8 mouse cellular contexts compared by ENCODE assay signal in the genomic region with DNA sequence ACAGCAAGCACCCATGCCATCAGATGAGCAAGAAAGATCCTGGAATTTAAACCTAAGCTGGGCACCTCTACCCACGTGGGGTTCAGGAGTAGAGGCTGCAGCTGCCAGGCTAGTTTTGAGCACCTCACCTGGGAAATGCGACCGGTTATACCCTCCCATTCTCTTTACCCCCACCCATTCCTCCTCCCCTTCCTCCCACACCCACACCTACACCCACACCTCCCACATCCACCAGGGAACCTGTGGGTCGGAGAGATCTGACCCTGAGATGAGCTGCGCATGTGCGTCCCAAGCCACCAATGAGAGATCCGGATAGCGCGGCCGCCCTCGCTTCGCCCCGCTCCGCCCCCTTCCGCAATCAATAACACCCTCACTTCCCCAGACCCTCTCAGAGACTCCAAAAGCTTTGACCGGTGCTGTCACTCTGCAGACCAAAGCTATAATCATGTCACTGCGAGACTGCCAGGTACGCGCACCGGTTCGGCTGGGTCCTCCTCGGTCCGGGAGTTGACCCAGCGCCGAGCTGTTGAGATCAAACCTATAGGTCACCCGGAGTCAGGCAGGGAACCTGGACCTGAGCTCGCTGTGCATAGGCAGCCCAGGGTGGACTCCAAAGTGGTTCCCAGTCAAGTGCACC. TPM values are rescaled to one million over a fixed set of nuclear protein-coding genes. Genes with fewer than 3 reads are reported as not detected.
DNase-seq lines count a peak whose midpoint lies in the region; ATAC-seq and TF ChIP-seq lines count a peak whose summit lies in the region.

Gene Ttc38, plus strand, starts transcription at position 353 of the 637 bp plus-strand sequence.

- ATAC-seq in frontal cortex, adult (ENCODE audit: low TSS enrichment), result peak; percentile 96
- peak; percentile 93 to 97 for ATAC-seq in hematopoietic stem cell, adult 5-6 weeks (replicated peaks in 1 of 2; ENCODE audit: insufficient read depth in 1 of 2, low FRiP score in 2 of 2, low TSS enrichment in 1 of 2, low read depth in 1 of 2, poor library complexity in 2 of 2, severe bottlenecking in 2 of 2)
- peak; percentile 82 for ATAC-seq in lung, embryonic 15.5 days (ENCODE audit: borderline replicate concordance, extremely low read depth, low FRiP score, low TSS enrichment)

- peak within 1 kb of the TSS; percentile 63 for H3K4me3 ChIP-seq in lung, embryonic 15.5 days
- peak within 1 kb of the TSS; percentile 84 for H3K4me3 ChIP-seq in thymus, adult 2 months (ENCODE audit: control insufficient read depth, insufficient read depth, low read length)

- peaks cover 15% of the 10 kb centered on the region for H3K4me1 ChIP-seq in lung, embryonic 15.5 days
- H3K4me1 ChIP-seq in thymus, adult 2 months (replicated peaks; ENCODE audit: control insufficient read depth, insufficient read depth, low read length), result peaks cover 41% of the 10 kb centered on the region

- 2% methylated on average over 27 of the region's 27 CpGs for WGBS in lung, embryonic 15.5 days
- WGBS in thymus, adult 2 months, result 3% methylated on average over 27 of the region's 27 CpGs

- peak within 1 kb of the TSS; percentile 63 for H3K9ac ChIP-seq in lung, embryonic 15.5 days

- H3K27ac ChIP-seq in lung, embryonic 15.5 days, result peak within 1 kb of the TSS; percentile 57
- H3K27ac ChIP-seq in thymus, adult 2 months (ENCODE audit: control insufficient read depth, insufficient read depth, low read length), result peak within 1 kb of the TSS; percentile 25; the same call in 1 of the 2 replicates

- H3K27me3 ChIP-seq in lung, embryonic 15.5 days, result no peaks in the 10 kb centered on the region
- no peaks in the 10 kb centered on the region for H3K27me3 ChIP-seq in thymus, adult 2 months (ENCODE audit: control insufficient read depth, insufficient read depth, low read length)

- peak; percentile 59; the same call in 1 of the 2 replicates for TF ChIP-seq CTCF in thymus, adult 2 months (IDR thresholded peaks at IDR 0.05; ENCODE audit: borderline replicate concordance, control insufficient read depth, extremely low read depth, insufficient read depth, low read length, poor library complexity)

- H3K9me3 ChIP-seq in lung, embryonic 15.5 days, result no peaks in the 10 kb centered on the region

- H3K36me3 ChIP-seq in lung, embryonic 15.5 days, result no peaks in the 10 kb centered on the region
- H3K36me3 ChIP-seq in thymus, adult 2 months (ENCODE audit: control insufficient read depth, insufficient read depth, low read length), result no peaks in the 10 kb centered on the region

- 0 out of 2 replicates have a peak, but pooled peaks have one; percentile 47 for TF ChIP-seq POLR2A in thymus, adult 2 months (IDR thresholded peaks at IDR 0.05; ENCODE audit: control insufficient read depth, extremely low read depth, insufficient read depth, low read length, poor library complexity)

- peak within 1 kb of the TSS; percentile 83 for H3K4me2 ChIP-seq in lung, embryonic 15.5 days

- DNase-seq in MEL-GATA-1-ER (ENCODE audit: extremely low read depth, low read depth), result peak; percentile 54
- peak; percentile 90 for DNase-seq in cerebellum, adult 9-10 months
- DNase-seq in layer of hippocampus, adult 9-10 months (ENCODE audit: low spot score), result peak; percentile 65
- peak; percentile 73 for DNase-seq in ovary, adult 18-20 months (ENCODE audit: low spot score)
- peak; percentile 82 for DNase-seq in thymus, adult 2 months

RNA-seq across cellular contexts. Expression of gene Ttc38, which starts in this region (rescaled TPM):
- 7.6 and 11.3 TPM in 2 replicates for total RNA-seq in hematopoietic stem cell, adult 5-6 weeks (2017)
- polyA plus RNA-seq in lung, embryonic 15.5 days (2015; fragmentation: Nextera tagmentation; extraction: Ambion mirVana), result 4.8 and 6.0 TPM in 2 replicates
- 8.5 and 10.1 TPM in 2 replicates for polyA plus RNA-seq in thymus, adult 2 months (2012; rRNA removed)

Comparison
In these comparisons a context has a peak if more than half of its experiments do, and no peak if none do; other contexts are left out.
1. Peak in every context shown above with its lines: DNase-seq, ATAC-seq, H3K4me3 ChIP-seq and H3K27ac ChIP-seq.